Mouse (Mus musculus) spleen, adult 2 months (tissue): ENCODE measurements around the gene Plekhm2.

Experiments used
- CTCF ChIP-seq: fragments of 200-500 bp; IDR thresholded peaks from 2 replicates; pipeline ENCODE4 v1.5.1; 2011; ENCODE audit warnings: mild to moderate bottlenecking, inconsistent platforms; ENCODE audit not compliant: insufficient read depth, insufficient read length, insufficient replicate concordance; ENCODE audit errors: extremely low read depth
- POLR2A ChIP-seq: fragments of 200-500 bp; IDR thresholded peaks from 2 replicates; pipeline ENCODE4 v1.6.1; 2011; ENCODE audit warnings: low read depth, low read length, inconsistent platforms

DNA sequence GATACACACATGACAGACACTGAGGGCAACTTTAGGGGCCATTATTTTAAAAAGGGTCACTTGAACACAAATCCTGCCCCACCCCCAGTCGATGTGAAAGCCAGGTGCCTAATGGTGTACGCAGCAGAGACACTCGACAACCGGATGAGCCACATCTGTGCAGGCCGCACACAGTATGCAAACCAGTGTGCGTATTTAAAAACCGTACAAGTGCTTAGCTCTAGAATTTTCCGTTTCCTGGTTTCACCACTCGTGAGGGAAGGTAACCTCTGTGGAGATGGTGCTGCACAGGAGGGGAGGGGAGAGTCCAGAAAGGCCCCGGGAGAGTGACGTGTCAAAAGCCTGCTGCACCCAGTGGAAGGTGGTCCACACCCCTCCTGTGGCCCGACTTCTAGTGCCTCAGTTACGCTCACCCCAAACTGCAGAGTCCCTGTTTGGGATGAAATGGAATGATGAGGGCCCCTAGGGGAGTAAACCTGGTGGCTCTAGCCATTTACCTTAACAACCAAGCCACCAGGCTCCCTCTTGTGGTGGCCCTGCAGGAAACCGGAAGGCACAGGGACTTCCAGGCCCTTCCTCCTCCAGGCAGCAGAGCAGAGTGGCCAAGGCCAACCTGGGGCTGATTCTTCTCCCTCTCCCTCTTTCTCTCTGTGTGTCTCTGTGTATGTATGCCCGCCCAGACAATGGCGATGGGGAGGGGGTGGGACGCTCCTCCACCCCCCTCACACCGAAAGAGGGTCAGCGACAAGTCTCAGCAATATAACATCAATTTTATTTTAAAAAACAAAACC lies 39.5 kb downstream of the Plekhm2 start:
- TF ChIP-seq CTCF (peak; percentile 42; the same call in 1 of the 2 replicates), POLR2A (no peak)
